Mouse (Mus musculus): ENCODE data around the gene Tpi1. TPM values are rescaled to one million over a fixed set of nuclear protein-coding genes. Genes with fewer than 3 reads are reported as not detected.

The Tpi1 gene
- polyA plus RNA-seq, 1 experiment = 224 TPM

DNA sequence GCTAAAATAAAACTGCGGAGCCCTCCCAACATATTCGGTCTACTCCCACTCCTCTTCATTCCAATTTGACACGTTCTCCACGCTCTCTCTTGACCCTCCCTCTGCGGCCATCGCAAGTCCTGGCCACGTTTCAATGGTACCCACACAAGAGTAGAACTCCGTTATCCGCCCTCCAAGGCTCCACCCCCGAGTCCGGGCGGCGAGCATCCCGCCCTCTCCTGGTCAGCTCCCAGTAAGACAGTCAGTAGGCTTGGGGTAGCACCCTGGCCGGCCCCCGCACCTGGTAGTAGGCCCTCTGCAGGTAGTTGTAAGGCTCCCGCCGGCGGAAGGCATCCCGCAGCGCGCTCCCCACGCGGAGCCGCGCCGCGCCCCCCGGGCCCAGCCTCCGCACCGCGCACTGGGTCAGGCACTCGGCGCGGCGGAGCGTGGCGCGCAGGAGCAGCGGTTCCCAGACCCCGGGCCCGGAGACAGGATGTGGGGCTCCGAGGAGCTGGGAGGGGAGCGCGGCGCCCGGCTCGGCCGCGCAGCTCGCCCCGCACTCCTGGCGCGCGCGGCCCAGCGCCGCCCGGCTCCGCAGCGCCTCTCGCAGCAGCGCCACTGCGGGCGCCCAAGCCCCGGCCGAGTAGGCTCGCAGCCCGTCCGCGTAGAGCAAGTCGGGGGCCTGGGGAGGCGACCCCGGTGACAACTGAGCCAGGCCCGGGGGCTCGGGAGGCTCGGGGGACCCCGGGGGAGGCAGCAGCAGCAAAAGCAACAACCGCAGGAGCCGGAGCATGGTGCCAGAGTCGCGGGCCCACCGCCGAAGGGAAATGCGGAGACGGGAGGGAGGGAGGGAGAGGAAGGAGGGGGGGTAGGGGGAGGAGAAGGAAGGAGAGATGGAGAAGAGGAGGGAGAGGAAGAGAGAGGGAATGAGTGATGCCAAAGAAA lies 43.1 kb upstream of the Tpi1 start, which contains the start of gene P3h3:
P3h3 (minus strand) TSS at position 837 of the 924 bp plus-strand sequence.
- no peak for TF ChIP-seq POLR2A (IDR thresholded peaks at IDR 0.05; ENCODE audit: borderline replicate concordance, low read depth, low read length)
- peak; percentile 41; the same call in 1 of the 2 replicates for TF ChIP-seq CTCF (IDR thresholded peaks at IDR 0.05; ENCODE audit: low read depth, low read length)
- H3K4me3 ChIP-seq (ENCODE audit: insufficient read depth, low read length) = peak within 1 kb of the TSS; percentile 73
- peaks cover 21% of the 10 kb centered on the region for H3K4me1 ChIP-seq (ENCODE audit: control insufficient read depth, insufficient read depth, low read length)
- 0 out of 2 replicates have a peak within 1 kb of the TSS, but pooled peaks have one; percentile 19 for H3K27ac ChIP-seq (ENCODE audit: insufficient read depth, low read depth, low read length)

DNA sequence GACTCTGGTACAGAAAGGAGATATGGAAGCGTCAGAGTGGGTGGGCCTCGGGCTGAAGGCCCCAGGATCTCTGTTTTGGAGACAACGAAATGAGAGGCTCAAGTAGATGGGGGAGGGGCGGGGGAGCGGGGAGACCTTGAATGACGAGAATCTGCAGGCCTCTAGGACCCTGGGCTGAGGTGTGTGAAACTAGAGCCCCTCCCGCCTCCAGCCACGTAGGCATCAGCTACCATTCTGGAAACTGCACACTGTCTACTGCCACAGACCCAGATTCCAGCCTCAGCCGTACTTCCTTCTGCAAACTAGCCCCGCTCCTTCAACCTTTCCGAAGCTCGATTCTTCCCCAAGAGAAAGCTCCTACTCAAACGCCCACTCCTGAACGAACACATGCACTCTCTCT lies 42.2 kb upstream of the Tpi1 start:
- Histone ChIP-seq H3K4me1 (ENCODE audit: control insufficient read depth, insufficient read depth, low read length) (peaks cover 17% of the 10 kb centered on the region), H3K4me3 (ENCODE audit: insufficient read depth, low read length) (peak overlapping the region; percentile 73), H3K27ac (ENCODE audit: insufficient read depth, low read depth, low read length) (no peak overlapping the region)
- no peak for TF ChIP-seq POLR2A (IDR thresholded peaks at IDR 0.05; ENCODE audit: borderline replicate concordance, low read depth, low read length)
- TF ChIP-seq CTCF (IDR thresholded peaks at IDR 0.05; ENCODE audit: low read depth, low read length) = no peak

DNA sequence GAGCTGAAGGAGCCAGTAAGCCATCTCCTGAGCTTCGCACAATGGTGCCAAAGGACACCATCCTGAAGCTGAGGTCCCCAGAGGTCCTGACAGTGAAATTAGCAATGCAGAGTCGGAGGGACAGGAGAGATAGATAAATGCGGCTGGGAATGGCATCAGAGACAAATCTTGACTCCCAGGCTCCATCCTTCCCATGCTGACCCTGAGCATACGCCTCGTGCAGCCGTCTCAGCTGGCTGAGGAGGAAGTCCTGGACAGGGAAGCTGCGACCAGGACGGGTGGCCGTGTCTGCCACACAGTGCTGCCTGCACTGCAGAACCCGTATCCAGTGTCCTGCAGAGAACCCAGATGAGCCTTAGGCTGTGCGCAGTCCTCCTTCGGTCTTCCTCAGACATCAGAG lies 40.6 kb upstream of the Tpi1 start:
- H3K4me3 ChIP-seq (ENCODE audit: insufficient read depth, low read length) = no peak overlapping the region
- no peak for TF ChIP-seq POLR2A (IDR thresholded peaks at IDR 0.05; ENCODE audit: borderline replicate concordance, low read depth, low read length)
- no peak for TF ChIP-seq CTCF (IDR thresholded peaks at IDR 0.05; ENCODE audit: low read depth, low read length)
- 0 out of 2 replicates have a peak overlapping the region, but pooled peaks have one; percentile 6 for H3K27ac ChIP-seq (ENCODE audit: insufficient read depth, low read depth, low read length)
- H3K4me1 ChIP-seq (ENCODE audit: control insufficient read depth, insufficient read depth, low read length) = peaks cover 18% of the 10 kb centered on the region

DNA sequence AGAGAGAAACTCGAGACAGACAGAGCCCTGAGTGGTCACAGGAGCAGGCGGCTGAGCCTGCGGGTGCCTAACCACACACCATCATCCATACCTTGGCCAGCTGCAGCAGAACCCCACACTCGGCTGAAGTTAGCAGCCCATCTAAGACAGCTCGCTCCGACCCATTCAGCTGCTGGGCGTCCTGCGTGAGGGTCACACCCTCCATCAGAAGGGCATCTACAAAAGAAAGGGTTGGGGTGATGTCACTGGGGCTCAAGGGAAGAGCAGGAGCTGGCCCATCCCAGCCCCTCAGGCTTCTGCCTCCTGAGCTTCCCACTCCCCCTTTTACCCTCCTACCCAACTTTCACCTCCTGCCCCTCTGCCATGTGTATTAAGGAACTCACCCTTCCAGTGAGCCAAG lies 36.4 kb upstream of the Tpi1 start:
- Histone ChIP-seq H3K27ac (ENCODE audit: insufficient read depth, low read depth, low read length) (no peak overlapping the region), H3K4me3 (ENCODE audit: insufficient read depth, low read length) (no peak overlapping the region), H3K4me1 (ENCODE audit: control insufficient read depth, insufficient read depth, low read length) (peaks cover 27% of the 10 kb centered on the region)
- TF ChIP-seq POLR2A (IDR thresholded peaks at IDR 0.05; ENCODE audit: borderline replicate concordance, low read depth, low read length) (no peak), CTCF (IDR thresholded peaks at IDR 0.05; ENCODE audit: low read depth, low read length) (no peak)

DNA sequence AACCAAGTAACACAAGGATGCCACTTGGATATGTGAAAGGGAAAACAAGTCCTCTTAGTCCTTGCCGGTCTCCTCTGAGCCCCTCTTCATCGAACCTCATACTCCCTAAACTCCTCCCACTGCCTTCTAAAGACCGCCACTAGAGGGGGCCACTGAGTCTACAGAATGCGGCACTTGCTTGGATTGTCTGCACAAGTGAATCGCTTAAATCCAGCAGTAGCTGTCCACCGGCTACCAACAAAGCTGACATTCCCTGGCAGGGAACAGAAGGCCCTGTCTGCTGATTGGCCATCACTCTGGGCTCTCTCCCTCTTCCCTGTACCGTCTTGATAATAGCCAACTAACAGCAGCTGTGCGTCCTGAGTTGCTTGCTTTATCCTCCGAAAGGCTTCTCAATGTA lies 33.2 kb upstream of the Tpi1 start:
- no peak overlapping the region for H3K4me3 ChIP-seq (ENCODE audit: insufficient read depth, low read length)
- H3K4me1 ChIP-seq (ENCODE audit: control insufficient read depth, insufficient read depth, low read length) = peaks cover 17% of the 10 kb centered on the region
- H3K27ac ChIP-seq (ENCODE audit: insufficient read depth, low read depth, low read length) = no peak overlapping the region
- TF ChIP-seq CTCF (IDR thresholded peaks at IDR 0.05; ENCODE audit: low read depth, low read length) = peak; percentile 88
- TF ChIP-seq POLR2A (IDR thresholded peaks at IDR 0.05; ENCODE audit: borderline replicate concordance, low read depth, low read length) = no peak

DNA sequence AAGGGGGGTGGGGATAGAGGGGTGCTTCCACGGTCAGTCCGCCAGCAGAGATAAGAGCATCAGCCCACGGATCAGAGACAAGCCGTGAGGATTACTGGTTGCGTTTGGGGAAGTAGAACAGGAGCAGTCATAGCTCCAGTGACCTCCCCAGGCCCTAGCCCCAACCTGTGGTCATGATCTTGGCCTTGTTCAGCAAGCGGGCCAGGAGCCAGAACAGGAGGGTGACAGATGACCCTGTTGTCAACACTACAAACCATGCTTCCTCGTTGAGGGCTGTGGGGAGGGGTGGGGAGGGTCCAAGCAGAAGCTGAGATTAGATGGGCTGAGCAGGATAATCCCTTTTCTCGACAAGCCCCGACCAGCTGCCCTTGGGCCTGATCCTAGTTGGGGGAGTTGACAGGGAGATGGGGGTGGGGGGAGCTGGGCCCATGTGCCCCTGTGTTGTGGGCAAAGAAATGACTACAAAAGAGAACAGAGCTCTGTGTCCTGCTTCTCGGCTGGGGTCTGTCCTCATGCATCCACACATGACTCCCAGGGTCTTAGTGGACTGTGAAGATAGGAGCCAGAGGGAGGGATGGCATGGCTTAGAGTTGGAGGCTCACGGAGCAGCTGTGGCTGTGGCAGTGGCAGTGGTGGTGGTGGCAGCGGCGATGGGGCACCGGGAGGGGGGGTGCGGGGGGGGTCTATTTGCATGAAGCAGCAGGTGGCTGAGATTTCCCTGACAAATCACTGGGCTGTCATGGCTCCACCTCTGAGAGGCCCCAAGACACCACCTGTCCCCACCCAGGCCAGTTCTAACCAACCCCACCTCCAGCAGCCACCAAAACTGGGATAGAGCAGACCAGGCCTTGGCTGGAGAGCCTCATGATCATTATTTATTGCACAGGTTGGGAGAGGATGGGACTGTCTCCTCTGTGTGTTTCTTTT lies 26.4 kb upstream of the Tpi1 start, which contains the start of gene Gnb3:
Gnb3 (minus strand) TSS at position 35 of the 927 bp plus-strand sequence.
- TF ChIP-seq POLR2A (IDR thresholded peaks at IDR 0.05; ENCODE audit: borderline replicate concordance, low read depth, low read length) = no peak
- no peak for TF ChIP-seq CTCF (IDR thresholded peaks at IDR 0.05; ENCODE audit: low read depth, low read length)
- Histone ChIP-seq H3K4me1 (ENCODE audit: control insufficient read depth, insufficient read depth, low read length) (peaks cover 20% of the 10 kb centered on the region), H3K4me3 (ENCODE audit: insufficient read depth, low read length) (no peak within 1 kb of the TSS), H3K27ac (ENCODE audit: insufficient read depth, low read depth, low read length) (no peak within 1 kb of the TSS)

- TF ChIP-seq CTCF (IDR thresholded peaks at IDR 0.05; ENCODE audit: low read depth, low read length) (no peak), POLR2A (IDR thresholded peaks at IDR 0.05; ENCODE audit: borderline replicate concordance, low read depth, low read length) (no peak)
- H3K4me3 ChIP-seq (ENCODE audit: insufficient read depth, low read length) = no peak overlapping the region
- no peak overlapping the region for H3K27ac ChIP-seq (ENCODE audit: insufficient read depth, low read depth, low read length)
- peaks cover 27% of the 10 kb centered on the region for H3K4me1 ChIP-seq (ENCODE audit: control insufficient read depth, insufficient read depth, low read length)
Measured at GRCm38 (mm10) chr6:124839805-124840204, 25.7 kb upstream of the Tpi1 start.

DNA sequence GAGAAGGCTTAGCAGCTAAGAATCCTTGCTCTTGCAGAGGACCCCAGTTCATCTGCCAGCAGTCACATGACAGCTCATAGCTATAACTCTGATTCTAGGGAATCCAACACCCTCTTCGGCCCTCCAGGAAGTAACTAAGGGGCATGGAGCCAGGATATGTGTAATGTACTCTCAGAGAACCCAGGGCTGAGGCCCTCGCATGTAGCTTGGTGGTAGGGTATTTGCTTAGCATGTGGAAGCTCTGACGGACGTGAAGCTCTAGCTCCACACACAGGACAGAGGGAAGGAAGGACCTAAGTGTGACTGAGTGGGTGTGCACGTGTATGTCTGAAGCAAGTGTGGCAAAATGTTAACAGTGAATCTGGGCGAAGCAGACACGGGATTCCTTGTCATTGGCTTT lies 22.3 kb upstream of the Tpi1 start:
- Histone ChIP-seq H3K27ac (ENCODE audit: insufficient read depth, low read depth, low read length) (no peak overlapping the region), H3K4me3 (ENCODE audit: insufficient read depth, low read length) (no peak overlapping the region), H3K4me1 (ENCODE audit: control insufficient read depth, insufficient read depth, low read length) (peaks cover 37% of the 10 kb centered on the region)
- TF ChIP-seq POLR2A (IDR thresholded peaks at IDR 0.05; ENCODE audit: borderline replicate concordance, low read depth, low read length) (no peak), CTCF (IDR thresholded peaks at IDR 0.05; ENCODE audit: low read depth, low read length) (no peak)

DNA sequence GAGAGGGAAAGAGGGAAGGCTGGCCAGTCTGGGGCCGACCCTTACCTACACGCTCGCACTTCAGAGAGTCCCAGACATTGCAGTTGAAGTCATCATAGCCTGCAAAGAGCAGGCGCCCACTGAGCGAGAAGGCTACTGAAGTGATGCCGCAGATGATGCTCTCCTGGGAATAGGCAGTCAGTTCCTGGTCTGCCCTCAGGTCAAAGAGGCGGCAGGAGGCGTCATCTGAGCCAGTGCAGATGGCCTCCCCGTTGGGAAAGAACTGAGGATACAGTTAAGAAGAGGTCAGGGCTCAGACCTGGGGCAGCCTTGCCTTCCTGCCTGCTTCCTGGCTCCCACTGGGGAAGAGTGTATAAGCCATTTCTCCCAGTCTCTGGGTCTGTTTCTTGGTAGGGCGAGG lies 21.4 kb upstream of the Tpi1 start:
- Histone ChIP-seq H3K4me3 (ENCODE audit: insufficient read depth, low read length) (no peak overlapping the region), H3K4me1 (ENCODE audit: control insufficient read depth, insufficient read depth, low read length) (peaks cover 37% of the 10 kb centered on the region), H3K27ac (ENCODE audit: insufficient read depth, low read depth, low read length) (peak overlapping the region; percentile 91; the same call in 1 of the 2 replicates)
- TF ChIP-seq POLR2A (IDR thresholded peaks at IDR 0.05; ENCODE audit: borderline replicate concordance, low read depth, low read length) (no peak), CTCF (IDR thresholded peaks at IDR 0.05; ENCODE audit: low read depth, low read length) (no peak)

Measured in bone marrow macrophage, adult 2 months (primary cell).